Mouse (Mus musculus) heart, postnatal 36 days (tissue): ENCODE data around the gene Dyrk4. TPM values are rescaled to one million over a fixed set of nuclear protein-coding genes. Genes with fewer than 3 reads are reported as not detected.

ENCODE experiments used
- DNase-seq, 2 experiments: peaks; one replicate each; pipeline ENCODE4 v3.0.0; 2021 to 2022
- intact Hi-C: fragments of 180-260 bp; cut with DNase I; formaldehyde crosslinking; loops from one replicate; pipeline ENCODE4 v1.15.1; 2025
- total RNA-seq, 2 experiments: library from RNA; stranded (reverse); gene quantifications; 2 replicates each; pipeline ENCODE4 v1.2.3; 2021

The Dyrk4 gene
- not detected for total RNA-seq

DNA sequence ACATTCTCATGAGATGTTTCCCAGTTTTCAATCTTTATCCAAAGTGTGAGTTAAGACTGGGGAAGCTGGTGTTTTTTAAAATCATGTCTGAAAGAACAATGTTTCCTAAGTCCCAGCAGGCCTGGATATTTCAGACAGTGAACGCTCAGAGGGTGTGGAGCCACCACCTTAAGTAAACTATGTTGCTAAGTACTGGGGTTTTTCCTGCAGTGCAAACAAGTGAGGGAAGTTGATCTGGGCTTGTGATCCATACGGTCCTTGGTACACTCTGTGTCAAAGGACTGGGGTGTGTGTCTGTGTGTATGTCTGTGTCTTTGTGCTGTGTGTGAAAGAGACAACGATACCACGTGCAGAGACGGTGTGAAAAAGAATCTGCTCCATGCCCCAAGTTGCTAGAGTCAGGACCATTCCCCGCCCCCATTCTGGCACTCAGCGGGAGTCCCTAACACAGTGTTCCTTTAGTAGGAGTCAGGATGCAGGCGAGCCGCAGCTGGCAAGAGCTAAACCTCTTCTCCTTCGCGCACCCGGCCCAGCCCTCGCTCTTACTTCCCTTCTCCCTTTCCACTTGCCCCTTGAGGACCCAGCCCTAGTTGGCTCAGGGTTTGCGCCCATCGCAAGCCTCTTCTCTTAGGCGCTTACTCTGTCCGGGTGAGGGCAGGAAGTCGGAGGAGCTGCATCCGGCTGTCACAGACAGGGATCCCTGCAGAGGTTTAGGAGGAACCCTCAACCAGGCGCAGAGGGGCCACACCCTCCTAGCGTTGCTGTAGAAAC is at the start of gene Dyrk4:
Dyrk4 (minus strand) TSS at position 729 of the 771 bp plus-strand sequence.
- intact Hi-C loops: no loop called here
- DNase-seq: peak; percentile 33 to 41

DNA sequence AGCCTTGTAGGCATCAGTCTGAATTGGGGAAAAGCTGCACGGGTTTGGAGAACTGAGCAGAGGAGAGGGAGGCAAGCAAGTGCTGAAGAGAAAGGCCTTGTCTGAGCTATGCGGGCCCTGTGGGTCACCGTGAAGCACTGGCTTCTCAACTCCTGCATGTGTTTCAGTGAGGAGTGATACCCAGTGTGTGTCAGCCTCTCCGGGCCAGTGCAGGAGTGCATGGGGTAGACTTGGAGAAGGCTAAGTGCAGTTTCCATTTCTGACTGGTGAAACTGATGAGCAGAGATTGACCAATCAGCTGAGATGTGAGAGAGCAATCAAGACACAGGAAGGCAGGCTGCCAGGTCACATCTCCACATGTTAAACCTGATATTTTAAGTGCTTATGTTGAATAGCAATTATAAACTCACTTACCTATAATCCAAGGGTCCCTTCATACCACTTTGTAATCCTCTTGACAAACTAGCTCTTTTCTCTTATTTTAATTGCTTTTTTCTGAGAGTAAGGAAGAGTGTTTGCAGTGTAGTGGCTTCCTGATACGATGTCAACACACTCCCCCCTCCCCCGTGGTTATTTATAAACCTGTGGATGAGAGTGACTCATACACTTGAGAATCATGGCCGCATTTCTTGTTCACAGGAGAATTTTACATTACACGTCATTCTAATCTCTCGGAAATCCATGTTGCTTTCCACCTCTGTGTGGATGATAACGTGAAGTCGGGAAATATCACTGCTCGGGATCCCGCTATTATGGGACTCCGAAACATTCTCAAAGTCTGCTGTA is 44.8 kb upstream of the Dyrk4 start:
- peak in 1 of 2 experiments; percentile 16 for DNase-seq
- intact Hi-C loops: no loop called here

DNA sequence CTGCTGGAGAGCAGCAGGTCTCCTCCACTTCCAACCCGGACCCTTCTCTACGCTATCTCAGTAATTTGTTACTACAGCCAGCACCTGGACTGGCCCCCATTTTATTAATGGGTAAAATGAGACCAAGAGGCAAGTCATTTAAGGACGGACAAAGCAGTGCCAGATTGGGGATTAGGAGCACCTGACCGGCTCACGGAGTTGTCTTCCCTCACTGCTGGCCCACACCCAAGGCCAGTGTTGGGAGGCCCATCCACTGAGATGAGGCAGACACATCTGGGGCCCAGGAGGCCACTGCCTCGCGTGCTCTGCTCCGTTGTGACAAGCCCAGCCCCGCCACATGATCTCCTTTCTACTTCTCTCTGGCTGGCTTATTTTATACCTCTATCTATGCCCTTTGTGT is 41.8 kb upstream of the Dyrk4 start:
- intact Hi-C loops: no loop called here
- DNase-seq: peak; percentile 18 to 23

- DNase-seq: no peak
- intact Hi-C loops: no loop called here
These were observed 41.1 kb upstream of the Dyrk4 start for GRCm38 (mm10) chr6:126962709-126963108.

- intact Hi-C loops: no loop called here
- peak in 1 of 2 experiments; percentile 36 for DNase-seq
These were observed 39.9 kb upstream of the Dyrk4 start for GRCm38 (mm10) chr6:126961371-126962018.

DNA sequence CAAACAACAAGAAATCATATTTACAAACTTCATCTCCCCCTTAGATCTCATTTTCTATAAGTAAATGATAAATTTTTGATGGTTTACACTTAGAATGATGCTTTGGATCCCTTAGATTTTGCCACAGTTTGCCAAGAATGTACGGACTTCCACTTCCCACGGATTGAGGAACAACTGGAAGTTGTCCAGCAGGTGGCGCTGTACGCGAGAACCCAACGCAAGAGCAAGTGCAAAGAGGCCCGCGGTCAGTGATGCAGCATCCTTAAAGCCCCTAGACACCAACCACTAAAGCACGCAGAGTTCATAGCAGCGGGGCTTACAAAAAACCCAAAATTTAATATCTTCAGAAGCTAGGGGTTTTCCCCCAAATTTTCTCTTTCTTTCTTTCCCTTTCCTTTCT is 34.1 kb upstream of the Dyrk4 start:
- intact Hi-C loops: loop anchor here (2.0 to 5.0 kb wide), 2 partner anchors 79 to 402 kb away; no protein-coding TSS in a partner anchor
- DNase-seq: peak; percentile 77 to 86

GRCm38 (mm10) chr6:126948336-126948735 is 26.7 kb upstream of the Dyrk4 start:
- DNase-seq: no peak
- intact Hi-C loops: no loop called here

DNA sequence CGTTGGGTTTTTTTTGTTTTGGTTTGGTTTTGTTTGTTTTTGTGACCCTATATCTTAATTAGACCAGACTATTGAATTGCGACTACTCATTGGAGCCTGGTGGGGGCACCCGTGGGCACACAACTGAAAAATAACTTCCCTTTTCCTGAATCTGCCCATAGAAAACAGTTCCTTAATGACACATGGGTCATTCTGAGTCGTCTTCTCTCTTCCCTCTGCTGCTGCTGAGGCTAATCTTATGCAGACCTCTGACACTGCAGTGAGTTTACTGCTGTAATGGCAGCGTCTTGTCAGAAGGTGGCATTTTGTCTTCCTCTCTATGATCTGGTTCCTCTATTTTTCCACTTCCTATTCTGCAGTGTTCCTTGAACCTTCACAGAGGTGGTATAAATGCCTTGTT is 18.8 kb upstream of the Dyrk4 start:
- intact Hi-C loops: no loop called here
- no peak for DNase-seq

- DNase-seq: peak; percentile 94 to 96
- intact Hi-C loops: loop anchor here (2.0 to 5.0 kb wide), 3 partner anchors 91 to 513 kb away; partner anchors contain the start of gene Ndufa9
These were observed 18.0 kb upstream of the Dyrk4 start, which contains the start of the genes Rad51ap1 and D6Wsu163e for GRCm38 (mm10) chr6:126939487-126940171. Rad51ap1 (minus strand) TSS chr6:126939587. D6Wsu163e (plus strand) TSS chr6:126939962.

DNA sequence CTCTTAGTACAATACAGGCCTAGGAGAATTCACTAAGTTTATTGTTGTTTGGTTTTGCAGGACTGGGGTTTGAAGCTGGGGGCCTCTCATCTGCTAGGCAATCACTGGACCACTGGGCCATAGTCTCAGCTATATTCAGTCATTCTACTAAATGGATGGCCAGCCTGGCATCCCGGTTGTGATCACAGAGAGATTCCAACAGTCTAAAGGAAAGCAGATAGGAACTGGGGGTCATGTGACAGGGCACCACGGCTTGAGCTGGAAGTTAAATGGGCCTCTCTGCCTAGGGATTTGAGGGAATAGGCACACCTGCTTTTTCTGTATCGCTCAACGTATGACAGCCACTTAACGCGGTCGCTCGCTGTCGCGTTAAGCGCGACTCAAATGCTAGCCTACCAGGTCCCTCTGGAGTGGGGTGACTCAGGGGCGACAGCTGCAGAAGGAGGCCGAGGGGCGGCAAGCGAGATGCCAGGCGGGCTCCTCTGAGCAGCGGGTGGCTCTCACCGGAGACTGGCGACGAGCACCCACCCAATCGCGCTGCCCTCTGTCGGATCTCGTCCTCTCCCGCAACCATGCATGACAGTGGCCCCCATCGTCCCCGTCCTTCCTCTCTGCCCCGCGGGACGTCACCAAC is 17.3 kb upstream of the Dyrk4 start:
- DNase-seq: no peak

DNA sequence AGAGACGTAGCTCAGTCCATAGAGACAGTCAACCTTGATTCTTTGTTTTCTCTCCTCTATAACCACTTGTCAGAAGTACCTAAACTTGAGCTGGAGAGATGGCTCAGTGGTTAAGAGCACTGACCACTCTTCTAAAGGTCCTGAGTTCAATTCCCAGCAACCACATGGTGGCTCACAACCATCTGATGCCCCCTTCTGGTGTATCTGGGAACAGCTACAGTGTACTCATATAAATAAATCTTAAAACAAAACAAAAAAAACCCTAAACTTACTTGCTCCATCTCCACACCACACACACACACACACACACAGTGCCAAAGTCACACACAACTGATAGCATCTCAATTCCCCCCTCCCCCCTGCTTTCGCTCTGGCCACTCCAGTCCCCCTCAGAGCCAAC is 16.4 kb upstream of the Dyrk4 start:
- DNase-seq: no peak
- intact Hi-C loops: loop anchor here (2.0 to 5.0 kb wide), 3 partner anchors 89 to 515 kb away; partner anchors contain the start of gene Ndufa9

More for the DNA sequence above, 17.3 kb upstream of the Dyrk4 start:
- intact Hi-C loops: loop anchor here (2.0 to 5.0 kb wide), 3 partner anchors 90 to 514 kb away; partner anchors contain the start of gene Ndufa9

- intact Hi-C loops: no loop called here
- no peak for DNase-seq
These were observed 11.3 kb upstream of the Dyrk4 start for GRCm38 (mm10) chr6:126932896-126933295.

DNA sequence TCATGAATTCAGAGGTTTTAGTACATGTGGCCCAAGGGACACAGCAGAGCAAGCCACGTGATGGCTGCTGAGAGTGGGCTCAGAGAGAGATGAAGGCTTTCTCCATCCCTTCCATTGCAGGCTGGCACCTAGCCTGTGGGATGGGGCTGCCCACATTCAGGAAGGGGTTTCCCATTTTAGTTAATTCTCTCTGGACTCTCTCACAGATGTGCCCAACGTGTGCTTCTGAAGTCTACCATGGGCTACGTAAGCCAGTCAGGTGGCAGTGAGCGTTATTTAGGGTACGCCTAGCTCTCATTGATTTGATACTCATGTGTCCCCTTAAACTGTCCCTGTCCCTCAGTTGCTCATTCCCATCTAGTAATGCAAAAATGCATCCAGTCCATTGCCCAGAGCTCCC is 6.7 kb downstream of the Dyrk4 start:
- no peak for DNase-seq
- intact Hi-C loops: no loop called here

DNA sequence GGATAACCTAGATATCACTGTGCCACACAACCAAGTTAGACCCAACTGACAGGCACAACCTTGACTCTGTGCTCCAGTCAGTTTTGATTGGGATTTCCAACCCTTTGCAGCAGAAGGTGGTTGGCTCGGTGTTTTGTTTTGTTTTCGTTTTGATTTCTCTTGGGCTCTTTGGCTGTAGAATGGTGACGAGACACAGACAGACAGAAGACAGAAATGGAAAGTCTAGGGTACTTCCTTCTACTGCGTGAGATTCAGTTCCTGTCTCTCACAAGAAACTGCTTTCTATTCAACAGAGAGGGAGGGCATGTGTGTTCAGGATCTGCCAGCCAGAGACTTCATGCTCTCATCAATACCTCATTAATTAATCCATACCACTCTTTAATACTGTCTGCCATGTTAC is 10.9 kb downstream of the Dyrk4 start:
- intact Hi-C loops: no loop called here
- DNase-seq: no peak

GRCm38 (mm10) chr6:126907876-126908275 is 13.8 kb downstream of the Dyrk4 start:
- no peak for DNase-seq
- intact Hi-C loops: no loop called here

- intact Hi-C loops: no loop called here
- DNase-seq: no peak
These were observed 14.3 kb downstream of the Dyrk4 start for GRCm38 (mm10) chr6:126907378-126907777.

DNA sequence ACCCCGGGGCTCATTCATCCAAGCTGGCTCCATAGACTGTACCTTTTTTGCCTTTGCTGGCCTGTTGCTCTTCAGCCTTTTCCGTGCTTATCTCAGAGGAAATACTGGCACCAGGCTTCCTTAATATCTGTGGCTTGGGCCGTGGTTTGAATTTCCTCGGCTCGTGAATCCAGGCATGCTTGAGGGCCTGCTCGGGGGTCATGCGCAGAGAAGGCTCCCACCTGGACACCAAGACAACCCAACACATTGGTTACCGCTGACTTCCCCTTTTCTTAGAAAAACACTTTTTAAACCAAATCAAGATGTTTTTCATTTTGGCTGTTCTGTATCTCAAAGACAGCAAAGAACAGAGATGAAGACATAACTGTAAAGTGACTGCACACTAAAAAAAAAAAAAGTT is 44.5 kb downstream of the Dyrk4 start:
- intact Hi-C loops: no loop called here
- no peak for DNase-seq

GRCm38 (mm10) chr6:126852881-126853280 is 68.8 kb downstream of the Dyrk4 start, which contains the start of gene Akap3:
Akap3 (plus strand) TSS chr6:126853098.
- no peak for DNase-seq
- intact Hi-C loops: no loop called here
